ENCODE assay signal across 26 mouse cellular contexts in genomic region chr9:37609558-37609957, GRCm38 (mm10). TPM values are rescaled to one million over a fixed set of nuclear protein-coding genes. Genes with fewer than 3 reads are reported as not detected.
DNase-seq lines count a peak whose midpoint lies in the region; ATAC-seq and TF ChIP-seq lines count a peak whose summit lies in the region.
"Had no signal": no experiment of that assay in that cellular context is flagged by ENCODE, and none has a peak within 500 bp of the region (broad histone marks: within the 10 kb centered on the region; RNA-seq: fewer than 3 reads in every experiment).

No protein-coding gene starts in this region.

- peak; percentile 60 for DNase-seq in embryonic facial prominence, embryonic 14.5 days (ENCODE audit: low spot score)
- no peak for DNase-seq in embryonic facial prominence, embryonic 10.5 days (ENCODE audit: low spot score)
- DNase-seq in limb, embryonic 14.5 days (ENCODE audit: low spot score) = peak; percentile 14
- DNase-seq in limb, embryonic 10.5 days (ENCODE audit: low spot score) = no peak
- peak; percentile 36 for DNase-seq in MEL (ENCODE audit: low read depth, low spot score)
- no peak for DNase-seq in ovary, postnatal 14 days (ENCODE audit: low spot score)
- DNase-seq: adrenal gland, adult 8-10 months; adrenal gland, postnatal 14 days; adrenal gland, postnatal 36 days; B cell, adult 2 months; cerebellum, adult 11-12 months; cerebellum, adult 2 months; cerebellum, adult 9-10 months; cerebellum, postnatal 10 days; cerebellum, postnatal 25 days; forebrain, postnatal 0 days had no signal

- no peak overlapping the region for H3K9ac ChIP-seq in embryonic facial prominence, embryonic 14.5 days (ENCODE audit: low read depth, low read length)
- H3K9ac ChIP-seq in limb, embryonic 14.5 days (ENCODE audit: low read depth, low read length, severe bottlenecking) = no peak overlapping the region
- no peak overlapping the region for H3K9ac ChIP-seq in MEL (ENCODE audit: control insufficient read depth, low read depth, low read length, poor library complexity, severe bottlenecking)
- H3K9ac ChIP-seq: embryonic facial prominence, embryonic 13.5 days; forebrain, embryonic 13.5 days; forebrain, embryonic 15.5 days; forebrain, postnatal 0 days had no signal

- H3K27me3 ChIP-seq in embryonic facial prominence, embryonic 14.5 days (replicated peaks; ENCODE audit: control insufficient read depth, insufficient read depth, low read length) = no peaks in the 10 kb centered on the region
- H3K27me3 ChIP-seq in embryonic facial prominence, embryonic 10.5 days (replicated peaks; ENCODE audit: low read depth, poor library complexity, severe bottlenecking) = no peaks in the 10 kb centered on the region; the same call in 1 of the 2 replicates
- no peaks in the 10 kb centered on the region for H3K27me3 ChIP-seq in limb, embryonic 14.5 days (ENCODE audit: control insufficient read depth, insufficient read depth, low read length)
- 0 out of 2 replicates have a peak, but pooled peaks cover 3% of the 10 kb centered on the region for H3K27me3 ChIP-seq in limb, embryonic 10.5 days (ENCODE audit: low read depth, poor library complexity, severe bottlenecking)
- no peaks in the 10 kb centered on the region for H3K27me3 ChIP-seq in MEL (ENCODE audit: control insufficient read depth in 1 of 2, insufficient read depth in 2 of 2, low read length in 2 of 2)
- H3K27me3 ChIP-seq: CH12.LX; embryonic facial prominence, embryonic 13.5 days; forebrain, embryonic 13.5 days; forebrain, embryonic 15.5 days; Patski had no signal

- ATAC-seq in embryonic facial prominence, embryonic 14.5 days (ENCODE audit: low read depth) = no peak
- ATAC-seq in limb, embryonic 14.5 days (ENCODE audit: low FRiP score, low read depth) = no peak
- ATAC-seq: activated CD4-positive, CD25-positive, alpha-beta regulatory T cell, adult 4 months; CD4-positive, CD25-positive, alpha-beta regulatory T cell, adult 4 months; forebrain, embryonic 13.5 days; forebrain, embryonic 15.5 days; forebrain, postnatal 0 days; Patski had no signal

- no peaks in the 10 kb centered on the region for H3K9me3 ChIP-seq in embryonic facial prominence, embryonic 14.5 days (ENCODE audit: control insufficient read depth, low read length)
- H3K9me3 ChIP-seq in embryonic facial prominence, embryonic 10.5 days = no peaks in the 10 kb centered on the region
- H3K9me3 ChIP-seq in limb, embryonic 14.5 days (ENCODE audit: control insufficient read depth, low read length) = no peaks in the 10 kb centered on the region
- H3K9me3 ChIP-seq in limb, embryonic 10.5 days (replicated peaks) = no peaks in the 10 kb centered on the region
- no peaks in the 10 kb centered on the region for H3K9me3 ChIP-seq in MEL (replicated peaks; ENCODE audit: insufficient read depth, low read length)
- H3K9me3 ChIP-seq: embryonic facial prominence, embryonic 13.5 days; forebrain, embryonic 13.5 days; forebrain, embryonic 15.5 days; G1E had no signal

- no peak overlapping the region for H3K27ac ChIP-seq in embryonic facial prominence, embryonic 14.5 days (replicated peaks; ENCODE audit: low read depth, low read length)
- H3K27ac ChIP-seq in embryonic facial prominence, embryonic 10.5 days (replicated peaks) = no peak overlapping the region
- no peak overlapping the region for H3K27ac ChIP-seq in limb, embryonic 14.5 days (replicated peaks; ENCODE audit: low read depth, low read length)
- no peak overlapping the region for H3K27ac ChIP-seq in limb, embryonic 10.5 days
- H3K27ac ChIP-seq in MEL (ENCODE audit: control insufficient read depth, low read depth, low read length) = no peak overlapping the region
- H3K27ac ChIP-seq: embryonic facial prominence, embryonic 13.5 days; forebrain, embryonic 13.5 days; forebrain, embryonic 15.5 days had no signal

- H3K4me1 ChIP-seq in embryonic facial prominence, embryonic 14.5 days (ENCODE audit: control insufficient read depth, insufficient read depth, low read length) = peaks cover 3% of the 10 kb centered on the region
- H3K4me1 ChIP-seq in embryonic facial prominence, embryonic 10.5 days = peaks cover 5% of the 10 kb centered on the region
- H3K4me1 ChIP-seq in limb, embryonic 14.5 days (ENCODE audit: control insufficient read depth, insufficient read depth, low read length) = peaks cover 10% of the 10 kb centered on the region
- H3K4me1 ChIP-seq in limb, embryonic 10.5 days = peaks cover 6% of the 10 kb centered on the region; the same call in 1 of the 2 replicates
- H3K4me1 ChIP-seq in MEL (ENCODE audit: control insufficient read depth in 1 of 2, insufficient read depth in 2 of 2, low read length in 2 of 2) = peaks cover 17 to 27% of the 10 kb centered on the region in 2 experiments

- no peaks in the 10 kb centered on the region; the same call in 1 of the 2 replicates for H3K79me2 ChIP-seq in MEL (ENCODE audit: control insufficient read depth, insufficient read depth, low read length, poor library complexity)

- H3K4me2 ChIP-seq in embryonic facial prominence, embryonic 14.5 days (ENCODE audit: low read depth, low read length) = no peak overlapping the region
- no peak overlapping the region for H3K4me2 ChIP-seq in limb, embryonic 14.5 days (replicated peaks; ENCODE audit: low read depth, low read length, severe bottlenecking)
- H3K4me2 ChIP-seq: embryonic facial prominence, embryonic 13.5 days; forebrain, embryonic 13.5 days; forebrain, embryonic 15.5 days had no signal

- 72% methylated on average over 4 of the region's 4 CpGs for WGBS in embryonic facial prominence, embryonic 14.5 days
- 73% methylated on average over 4 of the region's 4 CpGs for WGBS in embryonic facial prominence, embryonic 10.5 days
- 38% methylated on average over 4 of the region's 4 CpGs for WGBS in limb, embryonic 14.5 days
- 75% methylated on average over 4 of the region's 4 CpGs for WGBS in limb, embryonic 10.5 days

- TF ChIP-seq POLR2A in limb, embryonic 14.5 days (IDR thresholded peaks at IDR 0.05; ENCODE audit: borderline replicate concordance, extremely low read depth, insufficient read depth, insufficient read length) = no peak
- no peak for TF ChIP-seq POLR2A in MEL (IDR thresholded peaks at IDR 0.05; ENCODE audit: control insufficient read depth in 1 of 2, insufficient read depth in 1 of 2, low read depth in 1 of 2, low read length in 2 of 2, poor library complexity in 1 of 2)

- H3K36me3 ChIP-seq in embryonic facial prominence, embryonic 14.5 days (ENCODE audit: control insufficient read depth, insufficient read depth, low read length) = no peaks in the 10 kb centered on the region
- H3K36me3 ChIP-seq in embryonic facial prominence, embryonic 10.5 days (replicated peaks) = no peaks in the 10 kb centered on the region
- no peaks in the 10 kb centered on the region for H3K36me3 ChIP-seq in limb, embryonic 14.5 days (ENCODE audit: control insufficient read depth, insufficient read depth, low read length)
- H3K36me3 ChIP-seq in limb, embryonic 10.5 days = no peaks in the 10 kb centered on the region
- peaks cover 0 to 29% of the 10 kb centered on the region in 2 experiments; a peak in 2 of 4 replicates for H3K36me3 ChIP-seq in MEL (ENCODE audit: control insufficient read depth in 1 of 2, insufficient read depth in 2 of 2, low read length in 2 of 2)
- H3K36me3 ChIP-seq: embryonic facial prominence, embryonic 13.5 days; forebrain, embryonic 15.5 days; G1E had no signal

- TF ChIP-seq CTCF in MEL (IDR thresholded peaks at IDR 0.05 in 2 of 3, conservative IDR thresholded peaks at IDR 0.05 in 1 of 3; ENCODE audit: control insufficient read depth in 1 of 3, insufficient read depth in 1 of 3, low read depth in 2 of 3, low read length in 3 of 3, poor library complexity in 1 of 3, severe bottlenecking in 1 of 3) = no peak

- TF ChIP-seq EP300 in MEL (IDR thresholded peaks at IDR 0.05; ENCODE audit: low read depth in 1 of 2, low read length in 2 of 2) = peak; percentile 61 to 62

- H3K4me3 ChIP-seq in embryonic facial prominence, embryonic 14.5 days (ENCODE audit: low read depth, low read length) = no peak overlapping the region
- no peak overlapping the region for H3K4me3 ChIP-seq in embryonic facial prominence, embryonic 10.5 days
- H3K4me3 ChIP-seq in limb, embryonic 14.5 days (replicated peaks; ENCODE audit: low read length) = no peak overlapping the region
- H3K4me3 ChIP-seq in limb, embryonic 10.5 days = no peak overlapping the region
- H3K4me3 ChIP-seq in MEL (ENCODE audit: control insufficient read depth in 1 of 2, insufficient read depth in 1 of 2, low read depth in 2 of 2, low read length in 2 of 2) = no peak overlapping the region
- H3K4me3 ChIP-seq: embryonic facial prominence, embryonic 13.5 days; forebrain, embryonic 13.5 days; forebrain, embryonic 15.5 days had no signal

- no peak for TF ChIP-seq RAD21 in MEL (IDR thresholded peaks at IDR 0.05; ENCODE audit: low read depth, low read length)

RNA-seq across cellular contexts. Expression of gene Spa17, which starts 4.0 kb away (rescaled TPM):
- polyA plus RNA-seq in embryonic facial prominence, embryonic 14.5 days (2014; fragmentation: Nextera tagmentation; extraction: Ambion mirVana) = 6.9 and 10.2 TPM in 2 replicates
- 8.0 and 9.2 TPM in 2 replicates for polyA plus RNA-seq in embryonic facial prominence, embryonic 10.5 days (2016; fragmentation: Nextera tagmentation; extraction: Ambion mirVana)
- 1.8 and 2.5 TPM in 2 replicates for polyA plus RNA-seq in limb, embryonic 14.5 days (2012; rRNA removed)
- 3.1 and 4.1 TPM in 2 replicates for polyA plus RNA-seq in limb, embryonic 14.5 days (2014; fragmentation: Nextera tagmentation; extraction: Ambion mirVana)
- polyA plus RNA-seq in limb, embryonic 10.5 days (2016; fragmentation: Nextera tagmentation; extraction: Ambion mirVana) = 5.4 and 6.4 TPM in 2 replicates
- total RNA-seq in MEL (2012; rRNA removed) = 0.46 and 1.2 TPM in 2 replicates
- 1 to 10 TPM in 1 of 2 experiments, not detected in 1; 2.6 TPM for polyA plus RNA-seq in MEL (2012; ENCODE audit: insufficient read depth in 1 of 2, insufficient read length in 2 of 2, low read depth in 1 of 2, low replicate concordance in 2 of 2, missing spikeins in 1 of 2)

RNA-seq across cellular contexts. Expression of gene Tbrg1, which starts 47.6 kb away (rescaled TPM):
- 197 and 214 TPM in 2 replicates for polyA plus RNA-seq in embryonic facial prominence, embryonic 14.5 days (2014; fragmentation: Nextera tagmentation; extraction: Ambion mirVana)
- 128 and 129 TPM in 2 replicates for polyA plus RNA-seq in embryonic facial prominence, embryonic 10.5 days (2016; fragmentation: Nextera tagmentation; extraction: Ambion mirVana)
- 110 and 122 TPM in 2 replicates for polyA plus RNA-seq in limb, embryonic 14.5 days (2012; rRNA removed)
- 208 and 211 TPM in 2 replicates for polyA plus RNA-seq in limb, embryonic 14.5 days (2014; fragmentation: Nextera tagmentation; extraction: Ambion mirVana)
- polyA plus RNA-seq in limb, embryonic 10.5 days (2016; fragmentation: Nextera tagmentation; extraction: Ambion mirVana) = 124 and 128 TPM in 2 replicates
- 140 and 159 TPM in 2 replicates for total RNA-seq in MEL (2012; rRNA removed)
- 100 to 1,000 TPM in 1 of 2 experiments, not detected in 1; 127 TPM for polyA plus RNA-seq in MEL (2012; ENCODE audit: insufficient read depth in 1 of 2, insufficient read length in 2 of 2, low read depth in 1 of 2, low replicate concordance in 2 of 2, missing spikeins in 1 of 2)

RNA-seq across cellular contexts. Expression of gene Siae, which starts 54.1 kb away (rescaled TPM):
- 13.4 and 13.9 TPM in 2 replicates for polyA plus RNA-seq in embryonic facial prominence, embryonic 14.5 days (2014; fragmentation: Nextera tagmentation; extraction: Ambion mirVana)
- polyA plus RNA-seq in embryonic facial prominence, embryonic 10.5 days (2016; fragmentation: Nextera tagmentation; extraction: Ambion mirVana) = 3.7 and 4.8 TPM in 2 replicates
- 7.8 and 8.1 TPM in 2 replicates for polyA plus RNA-seq in limb, embryonic 14.5 days (2012; rRNA removed)
- 9.4 and 12.0 TPM in 2 replicates for polyA plus RNA-seq in limb, embryonic 14.5 days (2014; fragmentation: Nextera tagmentation; extraction: Ambion mirVana)
- polyA plus RNA-seq in limb, embryonic 10.5 days (2016; fragmentation: Nextera tagmentation; extraction: Ambion mirVana) = 3.1 and 3.4 TPM in 2 replicates
- 4.9 and 5.1 TPM in 2 replicates for total RNA-seq in MEL (2012; rRNA removed)
- polyA plus RNA-seq in MEL (2012; ENCODE audit: insufficient read depth in 1 of 2, insufficient read length in 2 of 2, low read depth in 1 of 2, low replicate concordance in 2 of 2, missing spikeins in 1 of 2) = 1 to 10 TPM in 1 of 2 experiments, not detected in 1; 9.2 TPM

RNA-seq across cellular contexts. Expression of gene Nrgn, which starts 56.9 kb away (rescaled TPM):
- 7.0 and 8.8 TPM in 2 replicates for polyA plus RNA-seq in embryonic facial prominence, embryonic 14.5 days (2014; fragmentation: Nextera tagmentation; extraction: Ambion mirVana)
- 0.48 and 1.0 TPM in 2 replicates for polyA plus RNA-seq in embryonic facial prominence, embryonic 10.5 days (2016; fragmentation: Nextera tagmentation; extraction: Ambion mirVana)
- 17.7 and 26.1 TPM in 2 replicates for polyA plus RNA-seq in limb, embryonic 14.5 days (2012; rRNA removed)
- 12.3 and 17.2 TPM in 2 replicates for polyA plus RNA-seq in limb, embryonic 14.5 days (2014; fragmentation: Nextera tagmentation; extraction: Ambion mirVana)
- polyA plus RNA-seq in limb, embryonic 10.5 days (2016; fragmentation: Nextera tagmentation; extraction: Ambion mirVana) = 0.89 and 1.9 TPM in 2 replicates
- 0.58 and 0.78 TPM in 2 replicates for total RNA-seq in MEL (2012; rRNA removed)
- 10 to 100 TPM in 1 of 2 experiments, not detected in 1; 43.5 TPM for polyA plus RNA-seq in MEL (2012; ENCODE audit: insufficient read depth in 1 of 2, insufficient read length in 2 of 2, low read depth in 1 of 2, low replicate concordance in 2 of 2, missing spikeins in 1 of 2)

RNA-seq across cellular contexts. Expression of gene Panx3, which starts 59.5 kb away (rescaled TPM):
- polyA plus RNA-seq in embryonic facial prominence, embryonic 14.5 days (2014; fragmentation: Nextera tagmentation; extraction: Ambion mirVana) = 39.9 and 57.4 TPM in 2 replicates
- 0.09 TPM in 1 of 2 replicates, not detected in the other for polyA plus RNA-seq in embryonic facial prominence, embryonic 10.5 days (2016; fragmentation: Nextera tagmentation; extraction: Ambion mirVana)
- polyA plus RNA-seq in limb, embryonic 14.5 days (2012; rRNA removed) = 37.4 and 51.1 TPM in 2 replicates
- 13.7 and 15.9 TPM in 2 replicates for polyA plus RNA-seq in limb, embryonic 14.5 days (2014; fragmentation: Nextera tagmentation; extraction: Ambion mirVana)
- polyA plus RNA-seq in limb, embryonic 10.5 days (2016; fragmentation: Nextera tagmentation; extraction: Ambion mirVana) = not detected in 2 replicates
- total RNA-seq in MEL (2012; rRNA removed) = 0.33 and 0.42 TPM in 2 replicates
- polyA plus RNA-seq in MEL (2012; ENCODE audit: insufficient read depth in 1 of 2, insufficient read length in 2 of 2, low read depth in 1 of 2, low replicate concordance in 2 of 2, missing spikeins in 1 of 2) = under 1 TPM in 1 of 2 experiments, not detected in 1; 0.17 TPM
- total RNA-seq: adrenal gland, adult 18-20 months; CH12.LX had no signal
- polyA plus RNA-seq: activated CD4-positive, CD25-positive, alpha-beta regulatory T cell, adult 4 months; CD4-positive, CD25-positive, alpha-beta regulatory T cell, adult 4 months; cerebellum, adult 2 months; cortical plate, adult 2 months; forebrain, embryonic 15.5 days; forebrain, postnatal 0 days; G1E; Patski had no signal

Comparison
In these comparisons a context has a peak if more than half of its experiments do, and no peak if none do; other contexts are left out.
1. DNase-seq: peak in embryonic facial prominence, embryonic 14.5 days (single experiment), limb, embryonic 14.5 days (single experiment) and MEL (single experiment); none in embryonic facial prominence, embryonic 10.5 days (single experiment), limb, embryonic 10.5 days (single experiment) and ovary, postnatal 14 days (single experiment).